Mouse (Mus musculus) embryo, embryonic 10 days (tissue): Measurements from ENCODE around the gene Gja5.

Experiments used
- DNase-seq: peaks from one replicate; pipeline ENCODE4 v3.0.0-alpha.2; 2015; ENCODE audit warnings: low spot score

Gene Gja5

DNA sequence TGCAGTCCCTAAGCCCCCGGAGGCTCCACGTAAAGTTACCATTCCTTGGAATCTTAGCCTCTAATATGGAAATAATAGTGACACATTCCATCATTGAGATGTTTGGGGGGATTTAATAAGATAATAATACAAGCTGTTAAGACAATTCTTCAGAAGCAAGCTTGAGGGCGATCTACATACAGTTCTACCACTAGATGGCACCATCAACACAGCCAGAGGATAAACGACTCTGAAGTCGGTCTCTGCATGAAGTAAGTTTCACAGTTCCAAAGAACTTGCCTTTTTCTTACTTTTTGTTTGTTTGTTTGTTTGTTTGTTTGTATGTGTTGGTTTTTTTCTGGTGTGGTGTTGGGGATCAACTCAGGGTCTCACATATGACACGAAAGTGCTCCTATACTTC lies 31.7 kb downstream of the Gja5 start:
- DNase-seq = peak; percentile 89

DNA sequence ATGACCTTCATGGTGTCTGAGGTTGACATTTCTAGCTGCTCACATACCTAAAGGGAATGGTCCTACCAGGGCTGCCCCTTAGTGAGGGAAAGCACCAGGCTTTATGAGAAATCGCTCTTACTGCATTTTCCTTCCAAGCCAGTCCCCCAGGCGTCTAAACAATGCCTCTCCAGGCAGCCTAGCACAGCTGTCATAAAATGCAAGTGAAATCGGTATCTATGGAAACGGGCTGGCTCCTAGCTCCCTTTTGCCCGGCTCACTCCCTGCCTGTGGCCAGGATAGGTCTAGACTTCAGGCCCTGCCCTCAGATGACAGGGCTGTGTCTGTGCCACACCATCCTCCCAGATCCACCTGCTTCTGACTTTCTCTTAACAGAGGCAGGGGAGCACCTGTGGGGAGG lies 33.1 kb downstream of the Gja5 start:
- DNase-seq = peak; percentile 62

DNA sequence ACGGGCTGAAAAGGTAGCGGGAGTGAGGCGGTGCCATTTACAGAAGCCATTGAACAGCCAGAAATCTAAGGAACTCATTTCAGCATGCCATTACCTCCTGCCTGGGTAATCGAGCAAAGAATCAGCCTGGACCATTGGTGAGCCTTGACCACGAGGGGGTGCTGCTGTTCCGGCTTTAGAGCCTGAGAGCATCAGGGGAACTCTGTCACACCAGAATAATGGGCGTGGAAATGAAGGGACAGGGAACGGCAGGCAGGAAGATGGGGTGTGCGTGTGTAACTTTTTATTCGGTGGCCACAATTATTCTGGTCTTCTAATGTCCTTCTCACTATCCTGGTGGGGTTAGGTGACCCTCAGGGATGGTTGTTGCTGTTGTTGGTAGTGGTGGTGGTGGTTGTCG lies 34.2 kb downstream of the Gja5 start:
- peak; percentile 96 for DNase-seq

DNA sequence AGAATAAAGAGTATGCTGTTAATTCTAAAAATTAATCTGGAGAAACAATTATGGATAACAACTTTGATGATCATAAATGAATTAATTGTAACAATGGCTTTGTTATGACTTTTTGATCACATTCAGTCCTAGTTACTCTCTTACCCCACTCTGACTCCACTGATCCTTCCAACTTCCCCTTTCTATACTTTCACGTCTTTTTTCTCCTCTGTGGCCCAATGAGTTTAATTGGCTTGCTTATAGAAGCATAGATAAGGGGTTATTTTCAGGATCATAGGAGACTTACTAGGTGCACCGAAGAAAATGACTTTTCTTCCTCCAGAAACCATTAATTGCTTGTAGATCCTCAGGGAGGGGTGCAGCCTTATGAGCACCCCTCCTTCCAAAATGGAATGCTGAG lies 38.2 kb downstream of the Gja5 start:
- no peak for DNase-seq

DNA sequence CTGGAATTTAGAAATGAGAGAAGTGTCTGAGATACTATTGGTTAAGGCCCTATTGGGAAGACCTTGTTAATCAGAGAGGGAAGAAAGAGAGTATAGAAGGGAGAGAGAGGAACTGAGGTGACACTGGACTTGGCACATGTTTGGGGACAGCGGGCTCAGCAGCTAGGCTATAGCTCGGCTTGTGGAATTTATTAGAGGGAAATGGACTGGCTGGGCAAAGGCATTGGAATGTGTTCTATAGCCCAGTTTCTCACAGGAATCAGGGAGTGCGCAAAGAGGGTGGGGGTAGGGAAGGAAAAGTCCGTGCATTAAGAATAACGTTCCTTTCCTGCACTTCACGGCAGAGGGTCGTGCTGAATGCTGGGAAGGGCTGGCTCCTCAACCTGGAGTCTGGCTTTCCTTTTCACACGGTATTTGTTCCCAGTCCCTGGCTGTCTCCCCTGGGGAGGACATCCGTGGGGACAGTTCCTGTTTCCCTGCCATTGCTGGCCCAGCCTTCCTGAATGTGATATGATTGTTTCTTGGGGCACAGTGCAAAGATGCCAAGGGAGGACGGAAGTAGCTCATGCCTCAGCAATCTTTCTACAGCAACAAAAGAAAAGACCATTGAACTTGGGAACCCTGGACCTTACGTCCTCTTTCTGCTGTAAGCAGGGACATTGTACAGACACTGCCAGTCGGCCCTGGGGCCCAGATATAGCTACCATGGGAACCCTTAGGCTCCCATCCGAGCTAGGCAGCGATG lies 49.2 kb downstream of the Gja5 start:
- no peak for DNase-seq

DNA sequence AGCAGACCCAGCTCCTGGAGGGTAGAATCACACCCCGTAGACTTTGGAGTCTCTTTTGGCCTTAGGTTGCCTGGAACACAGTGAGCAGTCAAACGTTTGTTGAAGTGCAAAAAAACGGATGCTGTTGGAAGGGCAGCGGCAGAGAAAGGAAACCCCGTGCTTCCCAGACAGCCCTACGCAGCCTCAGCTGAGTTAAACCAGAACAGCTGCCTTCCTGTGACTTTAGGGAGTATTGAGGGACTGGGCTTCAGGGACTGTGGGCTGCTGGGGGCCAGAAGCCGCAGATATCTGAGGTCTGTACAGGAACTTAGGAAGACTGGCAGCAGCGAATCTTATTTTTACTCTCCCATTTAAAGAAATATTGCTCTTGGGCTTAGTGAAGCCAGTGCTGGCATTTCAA lies 56.1 kb downstream of the Gja5 start:
- peak; percentile 34 for DNase-seq

DNA sequence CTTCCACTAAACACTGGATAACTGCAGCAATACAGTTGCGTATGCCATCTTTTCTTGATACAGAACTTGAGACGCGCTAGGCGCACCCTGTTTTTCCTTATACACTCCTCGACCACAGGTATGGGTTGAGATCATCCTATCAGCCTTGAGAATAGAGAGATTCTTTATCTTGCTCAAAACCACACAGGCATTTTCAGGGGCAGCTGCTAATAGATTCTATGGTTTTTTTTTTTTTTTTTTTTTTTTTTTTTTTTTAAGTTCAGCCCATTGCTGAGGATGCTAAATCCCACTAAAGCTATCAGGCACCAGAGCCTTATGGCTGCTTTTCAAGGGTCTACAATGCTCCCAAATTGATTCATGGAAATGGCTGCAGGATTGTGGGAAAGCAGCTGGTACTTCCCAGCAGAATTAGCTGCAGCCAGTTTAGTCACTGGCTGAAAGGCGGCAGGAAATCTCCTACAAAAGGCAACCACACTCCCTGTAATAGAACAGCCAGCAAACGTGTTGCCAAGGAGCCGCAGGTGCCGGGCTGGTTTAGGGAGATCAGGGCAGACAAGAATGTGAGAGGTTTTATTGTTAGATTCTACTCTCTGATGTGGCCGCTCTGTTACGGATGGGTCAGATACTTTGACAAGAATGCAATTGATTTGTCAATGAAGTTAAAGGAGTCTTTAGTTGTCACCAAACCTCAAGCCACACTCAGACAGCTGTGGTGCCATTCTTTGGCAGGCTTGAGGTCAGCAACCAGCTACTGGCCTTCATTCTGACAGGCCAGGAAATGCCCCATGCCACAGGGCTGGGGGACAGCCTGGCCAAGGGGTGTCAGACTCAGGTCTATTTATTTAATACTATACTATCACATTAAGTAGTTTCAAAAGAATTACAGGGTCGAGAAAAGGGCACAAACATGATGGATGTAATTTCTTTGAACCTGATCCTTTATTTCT lies 58.9 kb downstream of the Gja5 start:
- peak; percentile 19 for DNase-seq

DNA sequence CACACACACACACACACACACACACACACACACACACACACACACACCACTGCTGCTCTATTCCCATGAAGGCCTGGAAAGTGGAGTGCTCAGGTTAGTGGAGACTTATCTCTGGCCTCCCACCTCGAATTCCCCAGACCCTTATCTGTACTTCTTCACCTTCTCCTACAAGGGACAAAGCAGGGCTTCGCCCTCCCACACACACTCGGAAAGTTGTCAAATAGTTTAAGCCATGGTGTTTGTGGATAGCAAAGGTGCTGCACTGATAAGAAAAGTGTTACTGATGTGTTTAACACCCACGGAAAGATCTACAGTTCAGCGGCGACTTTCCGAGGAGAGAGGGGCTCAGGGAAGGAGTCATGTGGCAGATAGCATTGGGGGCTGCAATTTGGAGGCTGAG lies 66.5 kb downstream of the Gja5 start:
- DNase-seq = no peak

DNA sequence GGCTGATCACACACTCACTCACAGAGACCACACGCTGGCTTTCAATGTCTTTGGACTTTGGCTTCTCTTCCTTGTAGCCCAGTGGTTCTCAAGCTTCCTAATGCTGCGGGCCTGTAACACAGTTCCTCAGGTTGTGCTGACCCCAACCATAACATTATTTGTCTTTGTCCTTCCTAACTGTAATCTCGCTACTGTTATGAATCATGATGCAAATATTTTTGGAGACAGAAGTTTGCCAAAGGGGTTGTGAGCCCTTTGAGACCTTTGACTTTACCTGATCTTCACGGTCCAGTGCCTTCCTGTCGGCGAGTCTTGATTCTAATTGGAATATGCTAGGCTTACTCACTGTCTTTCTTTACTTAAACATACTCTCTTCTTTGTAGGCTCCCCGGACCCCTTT lies 70.0 kb downstream of the Gja5 start:
- no peak for DNase-seq

DNA sequence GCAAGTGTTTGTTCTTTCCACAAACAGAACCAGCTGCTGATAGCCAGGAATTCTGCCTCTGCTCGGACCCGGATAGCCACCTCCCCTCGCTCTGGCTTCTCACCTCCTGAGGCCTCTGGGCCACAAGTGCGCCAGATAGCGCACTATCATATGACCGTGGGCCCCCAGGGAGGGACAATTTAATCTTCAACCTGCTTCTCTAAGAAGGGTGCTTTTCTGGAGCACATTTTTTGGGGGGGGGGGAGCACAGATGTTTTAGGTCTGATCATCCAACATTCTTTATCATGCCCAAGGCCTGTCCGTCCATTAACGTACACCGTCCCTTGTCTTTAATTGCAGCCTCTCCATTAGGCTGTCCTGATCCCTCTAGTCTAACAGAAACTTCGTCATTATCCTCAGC lies 71.1 kb downstream of the Gja5 start:
- DNase-seq = no peak

DNA sequence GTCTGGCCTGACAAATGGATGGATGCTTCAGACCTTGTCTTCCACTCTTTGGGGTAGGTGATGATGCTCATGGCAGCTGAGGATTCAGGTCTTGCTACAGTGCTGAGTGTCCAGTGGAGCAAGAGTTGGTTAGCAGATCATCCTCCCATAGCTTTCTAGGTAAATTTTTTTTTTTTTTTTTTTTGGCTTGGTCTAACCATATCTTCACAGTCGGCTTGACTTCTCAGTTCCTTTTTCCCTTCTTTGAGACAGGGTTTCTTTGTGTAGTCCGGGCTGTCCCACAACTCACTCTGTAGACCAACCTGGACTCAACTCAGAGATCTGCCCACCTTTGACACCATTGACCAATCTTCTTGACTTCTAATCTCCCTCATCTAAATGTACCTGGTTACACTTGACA lies 73.0 kb downstream of the Gja5 start:
- DNase-seq = no peak

DNA sequence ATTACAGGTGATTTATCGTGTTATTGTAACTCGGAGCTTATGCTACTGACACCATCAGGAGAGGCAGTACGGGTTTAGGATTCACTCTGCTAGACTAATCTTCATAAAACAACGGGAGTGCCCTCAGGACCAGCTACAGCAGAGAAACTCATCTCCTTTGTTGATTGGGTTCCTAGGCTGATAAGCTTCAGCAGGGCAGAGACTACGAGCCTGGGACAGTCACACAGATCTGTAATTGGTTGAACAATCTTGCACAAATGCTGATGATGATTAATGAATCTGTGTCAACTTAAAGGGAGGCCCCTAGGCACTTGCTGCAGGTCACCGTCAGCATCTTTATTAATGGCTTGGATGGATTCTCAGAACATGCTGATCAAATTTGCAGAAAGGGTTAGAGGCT lies 74.0 kb downstream of the Gja5 start:
- DNase-seq = no peak

DNA sequence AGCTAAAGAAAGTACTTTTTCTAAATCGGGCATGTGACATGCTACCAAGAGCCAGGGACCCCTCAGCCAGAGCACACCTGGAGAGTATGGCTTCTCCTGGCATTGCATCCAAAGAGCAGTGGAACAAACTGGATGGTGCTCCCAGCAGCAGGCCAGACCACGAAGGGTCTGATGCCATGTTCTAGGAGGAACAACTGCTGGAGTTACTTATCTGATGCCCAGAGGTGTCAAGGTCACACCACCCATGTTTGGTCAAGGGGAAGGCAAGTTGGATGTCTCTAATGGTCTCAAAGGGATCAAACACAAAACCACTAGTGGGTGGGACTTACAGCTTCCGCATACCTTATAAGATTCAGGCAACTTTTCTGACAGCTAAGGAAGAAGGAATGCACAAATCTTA lies 74.5 kb downstream of the Gja5 start:
- DNase-seq = no peak

DNA sequence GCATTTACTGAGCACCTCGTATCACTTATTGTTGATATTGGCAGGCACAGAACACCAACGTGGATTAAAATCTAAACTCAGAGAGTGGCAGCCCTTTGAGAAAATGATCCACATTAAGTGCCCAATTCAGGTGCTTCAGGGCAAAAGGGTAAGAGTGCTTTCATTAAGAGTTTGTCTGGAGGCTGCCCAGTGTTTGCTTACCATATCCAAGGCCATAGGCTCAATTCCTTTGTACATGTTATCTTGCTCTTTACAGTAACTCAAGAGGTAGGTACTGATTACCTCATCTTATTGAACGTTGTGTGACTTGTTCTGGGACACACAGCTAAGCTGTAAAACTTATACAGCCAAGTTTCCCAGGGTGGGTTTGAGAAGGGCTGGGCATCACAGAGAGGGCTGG lies 77.3 kb downstream of the Gja5 start:
- DNase-seq = no peak

DNA sequence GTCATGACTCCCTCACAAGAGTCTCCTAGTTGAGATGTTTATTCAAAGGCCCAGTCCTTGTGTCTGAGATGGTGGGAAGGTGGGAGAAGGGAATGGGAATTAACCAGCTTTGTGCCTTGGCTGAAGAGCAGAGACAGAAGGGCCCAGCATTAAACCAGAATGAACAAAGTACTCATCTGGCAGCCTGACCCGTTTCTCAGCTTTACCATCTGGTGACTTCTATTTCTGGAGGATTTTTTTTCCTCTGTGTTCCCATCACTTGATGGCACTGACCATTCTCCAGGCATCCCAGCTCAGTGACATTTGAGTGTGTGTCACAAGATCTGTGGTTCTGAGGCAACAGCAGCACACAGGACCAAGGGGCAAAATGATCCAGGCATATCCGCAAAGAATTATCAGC lies 78.2 kb downstream of the Gja5 start:
- no peak for DNase-seq

DNA sequence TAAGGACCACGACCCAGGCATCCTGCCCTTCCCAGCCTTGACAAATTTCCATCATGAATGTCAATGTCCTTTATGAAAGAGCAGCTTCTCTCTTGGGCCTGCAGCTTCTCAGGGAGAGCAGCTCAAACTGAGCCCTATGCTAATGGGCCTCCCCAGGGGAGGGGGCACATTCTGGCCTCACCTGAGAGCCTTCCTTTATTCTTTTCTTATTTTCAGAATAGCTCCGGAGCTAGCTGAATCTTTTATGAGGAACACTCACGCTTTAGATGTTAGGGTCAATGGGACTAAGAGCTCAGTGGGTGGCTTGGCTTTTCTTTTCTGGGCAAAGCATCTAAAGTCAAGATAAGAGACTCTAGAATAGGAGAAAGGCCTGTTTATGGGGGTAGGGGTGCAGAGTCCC lies 88.0 kb downstream of the Gja5 start:
- no peak for DNase-seq

DNA sequence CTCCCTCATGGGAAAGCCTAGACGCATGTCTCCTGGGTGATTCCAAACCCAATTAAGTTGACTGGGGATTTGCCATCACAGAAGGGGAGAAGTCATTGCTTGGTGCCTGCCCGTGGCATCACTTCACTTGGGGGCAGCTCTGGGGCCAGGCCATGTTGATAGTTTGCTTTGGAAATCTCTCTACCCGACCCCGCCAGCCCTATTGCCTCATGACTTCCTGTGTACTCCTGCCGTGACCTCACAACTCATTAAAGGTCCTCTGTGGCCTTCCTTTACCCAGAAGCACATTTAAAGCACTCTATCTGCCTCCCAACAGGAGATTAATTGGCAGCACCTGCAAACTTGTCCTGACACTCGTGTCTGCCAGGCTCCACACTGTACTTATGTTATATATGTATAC lies 93.3 kb downstream of the Gja5 start:
- peak; percentile 28 for DNase-seq

DNA sequence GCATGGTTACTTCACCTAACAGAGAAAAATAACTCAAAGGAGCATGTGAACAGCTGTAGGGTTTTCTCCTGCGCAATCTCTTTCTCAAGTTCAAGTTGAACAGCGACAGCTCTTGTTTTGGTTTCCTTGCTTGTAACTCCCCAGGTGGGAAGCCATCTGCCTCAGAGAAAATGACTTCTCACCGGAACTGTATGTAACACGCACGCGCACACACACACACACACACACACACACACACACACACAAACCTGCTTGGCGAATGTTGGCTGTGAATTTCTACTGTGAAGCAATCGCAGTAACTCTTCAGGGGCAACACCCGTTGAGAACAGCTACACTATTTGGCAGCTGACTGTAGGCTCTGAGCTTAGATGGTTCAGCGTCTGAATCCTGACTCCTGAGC lies 98.6 kb downstream of the Gja5 start:
- no peak for DNase-seq

DNA sequence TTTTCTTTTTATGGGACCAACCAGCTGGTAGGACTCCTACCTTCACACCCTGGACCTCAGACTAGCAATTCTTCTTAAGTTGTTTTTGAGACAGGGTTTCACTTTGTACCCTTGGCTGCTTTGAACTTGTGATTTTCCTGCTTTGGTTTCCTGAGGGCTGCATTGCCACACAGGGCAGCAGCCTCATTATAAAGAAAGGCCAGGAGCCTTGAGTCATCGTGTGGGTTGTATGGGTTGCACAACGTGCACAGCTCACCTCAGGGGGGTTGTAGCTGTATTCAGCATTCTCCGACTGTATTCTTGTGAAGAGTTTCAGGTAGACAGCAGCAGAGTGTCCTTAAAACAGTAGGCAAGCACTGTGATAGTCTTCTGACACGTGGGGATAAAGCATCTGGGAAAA lies 100.0 kb downstream of the Gja5 start:
- DNase-seq = no peak

DNA sequence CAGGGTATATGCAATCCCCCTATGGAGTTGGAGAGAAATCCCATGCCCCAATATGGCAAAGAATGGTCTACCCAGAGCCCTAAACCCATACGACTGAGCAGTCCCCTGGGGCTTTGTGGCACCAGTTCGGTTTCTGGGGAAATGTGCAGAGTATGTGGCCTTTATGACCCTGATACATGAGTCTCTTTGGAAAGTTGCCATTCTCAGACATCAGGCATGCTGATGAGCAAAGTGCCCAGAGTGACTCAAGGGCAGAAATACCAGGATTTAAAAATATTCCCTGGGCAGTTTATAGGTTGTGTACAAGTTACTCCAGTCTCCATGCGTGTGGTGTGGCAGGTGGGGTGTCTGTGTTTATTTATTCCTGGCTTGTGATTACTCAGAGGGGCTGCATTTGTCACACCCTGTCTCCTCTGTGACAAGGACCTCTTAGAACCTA lies 102.5 kb downstream of the Gja5 start:
- DNase-seq = no peak

DNA sequence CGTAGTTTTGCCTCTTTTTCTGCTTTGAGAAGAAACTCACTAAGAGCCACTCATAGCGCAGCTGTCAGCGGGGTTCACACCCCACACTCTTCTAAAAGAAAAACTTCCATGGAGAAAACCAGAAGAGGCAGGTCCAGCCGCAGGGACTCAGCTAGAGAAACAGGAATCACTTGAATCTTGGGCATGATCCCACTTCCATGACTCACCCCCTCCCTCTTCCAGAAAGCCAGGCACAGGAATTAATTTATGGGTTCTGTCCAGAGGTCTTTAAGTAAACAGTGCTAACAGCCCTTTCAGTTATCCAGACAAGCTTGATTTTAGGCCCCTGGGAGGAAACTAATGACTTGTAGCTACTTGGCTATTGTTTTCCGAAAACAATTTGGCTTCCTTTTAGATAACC lies 120.7 kb downstream of the Gja5 start:
- DNase-seq = no peak

DNA sequence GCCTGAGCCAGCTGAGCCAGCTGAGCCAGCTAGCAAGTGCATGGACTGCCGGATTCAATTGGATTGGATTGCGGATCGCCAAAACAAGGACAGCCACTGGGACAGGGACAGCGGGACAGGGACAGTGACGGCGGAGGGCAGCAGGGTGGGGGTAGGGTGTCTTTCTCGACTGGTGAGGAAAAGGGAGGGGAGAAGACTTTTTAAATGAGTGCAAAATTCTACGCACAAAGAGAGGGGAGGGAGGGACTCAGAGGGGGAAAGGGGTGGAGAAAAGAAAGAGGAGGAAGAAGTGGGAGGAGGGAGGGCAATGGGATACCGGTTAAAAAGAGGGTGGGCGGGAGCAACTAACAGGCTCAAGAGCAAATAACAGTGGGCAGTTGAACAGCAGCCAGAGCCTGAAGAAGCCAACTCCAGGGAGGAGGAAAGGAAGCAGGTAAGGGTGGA lies 127.6 kb downstream of the Gja5 start:
- DNase-seq = peak; percentile 44

DNA sequence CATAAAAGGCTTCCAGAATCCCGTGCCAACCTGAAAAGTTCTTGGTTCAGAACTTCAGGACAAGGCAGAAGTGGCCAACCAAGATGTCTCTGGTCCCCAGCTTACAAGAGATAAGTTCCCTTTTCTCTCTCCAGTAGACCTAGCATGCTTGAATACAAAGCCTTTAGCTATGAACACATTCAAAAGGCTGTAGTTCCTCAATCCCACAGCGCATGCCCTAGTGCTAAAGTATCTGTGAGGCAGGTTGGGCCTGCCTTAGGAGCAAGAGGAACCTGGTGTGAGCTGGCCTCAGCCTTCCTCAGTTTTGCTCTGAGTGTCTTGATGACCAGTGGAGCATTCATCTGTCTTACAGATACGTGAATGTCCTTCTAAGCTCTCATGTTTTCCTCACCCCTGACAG lies 131.1 kb downstream of the Gja5 start:
- no peak for DNase-seq
